Mouse (Mus musculus): ENCODE results near the gene Rpn1. TPM values are rescaled to one million over a fixed set of nuclear protein-coding genes. Genes with fewer than 3 reads are reported as not detected.

Rpn1 gene
- polyA plus RNA-seq, 1 experiment from 2014 or later, result 275 TPM

DNA sequence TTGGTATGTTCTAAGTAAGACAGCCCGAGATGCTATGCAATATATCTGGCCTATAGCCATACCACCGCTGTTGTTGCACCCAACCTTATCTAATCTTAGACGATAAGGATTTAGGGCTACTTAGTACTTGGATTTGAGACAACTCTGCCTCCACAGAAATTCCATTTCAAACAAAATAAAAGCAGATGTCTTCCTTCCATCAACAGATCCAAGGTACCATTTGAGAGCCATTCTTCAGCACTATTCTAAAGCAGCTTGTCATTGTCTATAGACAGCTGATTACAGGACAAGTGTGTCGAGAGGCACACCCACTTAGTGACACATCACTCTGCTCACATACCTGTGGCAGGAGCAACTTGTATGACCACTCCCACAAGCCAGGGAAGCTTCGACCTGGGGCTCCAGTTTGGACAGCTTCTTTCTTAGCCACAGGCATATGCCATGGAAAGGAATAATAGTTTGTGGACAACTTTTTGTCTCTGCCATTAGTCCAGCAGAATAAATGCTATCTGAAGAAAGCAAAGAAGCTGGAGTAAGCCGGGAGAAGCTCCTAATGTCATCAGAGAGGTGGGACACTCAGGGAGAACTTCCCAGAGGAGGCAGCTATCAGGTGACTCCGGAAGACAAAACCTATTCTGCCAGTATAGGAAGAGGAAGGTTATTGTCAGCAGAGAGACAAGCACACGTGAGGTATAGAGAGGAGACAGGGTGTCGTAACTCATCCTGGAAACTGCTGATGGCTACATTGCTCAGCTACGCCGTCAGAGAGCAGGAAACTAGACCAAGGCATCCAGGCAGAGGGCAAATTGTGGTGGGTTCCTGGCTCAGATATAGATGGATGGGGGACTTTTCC lies 30.8 kb upstream of the Rpn1 start:
- Histone ChIP-seq H3K4me3 (no peak overlapping the region), H3K27me3 (replicated peaks) (peaks cover 6% of the 10 kb centered on the region; the same call in 1 of the 2 replicates), H3K4me2 (replicated peaks) (no peak overlapping the region), H3K4me1 (no peaks in the 10 kb centered on the region), H3K9me3 (no peaks in the 10 kb centered on the region), H3K27ac (no peak overlapping the region), H3K9ac (no peak overlapping the region), H3K36me3 (no peaks in the 10 kb centered on the region)
- ATAC-seq (ENCODE audit: low FRiP score, low read depth), result no peak
- WGBS, result 71% methylated on average over 11 of the region's 11 CpGs

DNA sequence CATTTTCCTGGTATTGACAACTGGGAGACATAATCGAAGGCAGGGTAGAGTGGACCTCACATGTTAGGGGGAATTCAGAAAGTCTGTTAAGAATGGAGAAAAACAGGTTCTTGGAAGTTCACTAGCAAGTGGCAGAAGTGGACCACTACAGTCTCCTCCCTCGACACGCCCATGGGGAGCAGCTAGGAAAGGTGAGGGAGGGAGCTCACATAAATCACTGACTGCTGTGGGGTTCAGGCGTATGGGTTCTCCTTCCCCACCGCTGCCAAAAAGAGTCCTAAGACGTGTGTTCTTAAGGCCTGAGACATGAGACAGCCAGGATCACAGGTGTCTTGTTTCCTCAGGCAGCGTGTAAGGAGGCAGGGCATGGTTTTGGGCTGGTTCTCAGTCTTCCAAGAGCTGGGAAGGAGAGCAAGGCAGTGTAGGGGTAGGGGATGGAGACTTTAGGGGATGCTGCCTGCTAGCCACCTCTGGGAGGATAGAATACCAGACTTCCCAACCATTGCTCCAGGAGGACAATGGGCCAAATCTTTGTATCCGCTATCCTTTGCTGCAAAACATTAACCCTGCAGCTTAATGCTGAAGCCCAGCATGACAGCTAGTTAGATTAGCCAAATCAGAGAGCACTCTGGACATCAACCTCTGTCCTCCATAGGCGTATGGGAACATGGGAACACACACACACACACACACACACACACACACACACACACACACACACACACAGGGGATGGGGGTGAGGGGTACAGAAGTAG lies 30.0 kb upstream of the Rpn1 start:
- H3K4me2 ChIP-seq (replicated peaks), result no peak overlapping the region
- no peak overlapping the region for H3K4me3 ChIP-seq
- no peak overlapping the region for H3K27ac ChIP-seq
- H3K36me3 ChIP-seq, result no peaks in the 10 kb centered on the region
- H3K27me3 ChIP-seq (replicated peaks), result peaks cover 6% of the 10 kb centered on the region; the same call in 1 of the 2 replicates
- ATAC-seq (ENCODE audit: low FRiP score, low read depth), result no peak
- no peaks in the 10 kb centered on the region for H3K9me3 ChIP-seq
- WGBS, result 66% methylated on average over 9 of the region's 9 CpGs
- H3K4me1 ChIP-seq, result no peaks in the 10 kb centered on the region
- H3K9ac ChIP-seq, result no peak overlapping the region

DNA sequence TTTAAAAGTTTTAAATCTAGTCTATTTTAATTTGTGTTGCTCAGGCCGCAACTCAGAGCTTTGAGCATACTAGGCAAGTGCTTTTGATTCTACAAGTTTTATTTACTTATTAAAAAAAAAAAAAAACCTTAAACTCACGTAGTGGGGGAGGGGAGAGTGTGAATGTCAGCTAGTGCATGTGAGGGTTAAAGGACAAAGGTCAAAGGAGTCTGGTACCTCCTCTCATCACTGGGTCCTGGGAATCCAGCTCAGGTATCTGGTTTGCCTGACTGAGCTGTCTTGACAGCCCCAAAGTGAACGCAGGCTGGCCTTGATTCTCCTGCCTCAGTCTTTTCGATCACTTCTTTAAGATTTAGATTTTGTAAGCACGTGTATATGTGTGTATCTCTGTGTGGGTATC lies 28.6 kb upstream of the Rpn1 start:
- peaks cover 3% of the 10 kb centered on the region; the same call in 1 of the 2 replicates for H3K27me3 ChIP-seq (replicated peaks)
- no peaks in the 10 kb centered on the region for H3K9me3 ChIP-seq
- H3K36me3 ChIP-seq, result no peaks in the 10 kb centered on the region
- H3K4me3 ChIP-seq, result no peak overlapping the region
- 79% methylated on average over 5 of the region's 5 CpGs for whole genome bisulfite sequencing
- H3K4me2 ChIP-seq (replicated peaks), result no peak overlapping the region
- no peak overlapping the region for H3K27ac ChIP-seq
- H3K4me1 ChIP-seq, result no peaks in the 10 kb centered on the region
- no peak for ATAC-seq (ENCODE audit: low FRiP score, low read depth)
- no peak overlapping the region for H3K9ac ChIP-seq

DNA sequence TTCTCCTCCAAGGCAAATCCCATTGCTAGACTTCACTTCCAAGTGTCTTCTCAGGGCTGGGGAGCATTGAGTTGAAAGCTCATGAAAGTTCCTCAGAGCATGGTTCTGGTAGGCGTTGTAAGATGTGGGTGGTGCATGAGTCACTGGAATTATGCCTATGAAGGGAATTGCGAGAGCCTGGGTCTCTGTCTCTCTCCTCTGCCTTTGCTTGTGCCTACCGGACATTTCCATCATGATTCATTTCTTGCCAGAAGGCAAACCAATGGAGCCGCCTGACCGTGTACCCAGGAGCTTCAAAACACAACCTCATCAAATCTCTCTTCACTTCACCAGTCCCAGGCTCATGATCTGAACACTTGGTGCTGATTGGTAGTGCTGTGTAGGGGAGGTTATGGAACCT lies 27.4 kb upstream of the Rpn1 start:
- Histone ChIP-seq H3K4me2 (replicated peaks) (no peak overlapping the region), H3K36me3 (no peaks in the 10 kb centered on the region), H3K4me1 (no peaks in the 10 kb centered on the region), H3K9me3 (no peaks in the 10 kb centered on the region), H3K27me3 (replicated peaks) (peaks cover 3% of the 10 kb centered on the region; the same call in 1 of the 2 replicates), H3K27ac (no peak overlapping the region), H3K9ac (no peak overlapping the region), H3K4me3 (no peak overlapping the region)
- ATAC-seq (ENCODE audit: low FRiP score, low read depth), result no peak
- WGBS, result 87% methylated on average over 5 of the region's 5 CpGs

DNA sequence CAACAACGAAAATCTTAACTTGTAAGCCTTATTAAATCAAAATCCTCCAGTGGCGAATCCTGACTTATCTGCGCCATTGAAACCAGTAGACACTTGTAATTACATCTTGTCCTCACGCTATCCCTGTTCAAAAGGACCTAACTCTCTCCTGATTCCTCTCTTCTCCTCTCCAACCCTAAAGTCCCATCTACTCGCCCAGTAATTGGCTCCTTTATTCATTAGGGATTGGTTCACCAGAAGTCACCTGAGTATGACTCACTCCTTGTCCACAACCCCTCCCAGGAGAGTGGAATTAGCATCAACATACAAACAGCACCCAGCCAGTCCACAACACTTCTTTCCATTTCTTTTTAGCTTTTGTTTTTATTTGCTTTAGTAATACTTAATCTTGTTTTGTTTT lies 24.4 kb upstream of the Rpn1 start:
- 83% methylated on average over 5 of the region's 5 CpGs for WGBS
- H3K4me3 ChIP-seq, result no peak overlapping the region
- no peaks in the 10 kb centered on the region for H3K4me1 ChIP-seq
- no peaks in the 10 kb centered on the region; the same call in 1 of the 2 replicates for H3K27me3 ChIP-seq (replicated peaks)
- ATAC-seq (ENCODE audit: low FRiP score, low read depth), result no peak
- no peak overlapping the region for H3K4me2 ChIP-seq (replicated peaks)
- no peaks in the 10 kb centered on the region for H3K9me3 ChIP-seq
- H3K27ac ChIP-seq, result no peak overlapping the region
- H3K36me3 ChIP-seq, result no peaks in the 10 kb centered on the region
- H3K9ac ChIP-seq, result no peak overlapping the region

DNA sequence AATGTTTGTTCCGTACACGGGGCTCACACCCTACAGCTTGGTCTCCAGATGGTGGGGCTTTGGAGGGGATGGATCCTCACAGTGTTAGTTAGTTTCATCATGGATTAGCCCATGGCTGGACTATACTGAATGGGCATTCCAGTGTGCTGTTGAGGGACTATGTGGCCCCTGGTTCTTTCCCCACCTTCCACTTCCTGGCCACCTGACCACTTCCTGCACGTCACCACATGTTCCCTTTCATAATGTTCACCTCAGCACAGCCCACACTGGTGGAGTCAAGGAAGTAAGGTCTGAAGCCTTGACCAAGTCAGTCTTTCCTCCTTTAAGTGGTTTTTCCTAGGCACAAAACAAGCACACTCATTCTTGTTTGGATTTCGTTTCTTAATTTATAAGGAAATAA lies 23.7 kb upstream of the Rpn1 start:
- Histone ChIP-seq H3K36me3 (no peaks in the 10 kb centered on the region), H3K27me3 (replicated peaks) (no peaks in the 10 kb centered on the region; the same call in 1 of the 2 replicates), H3K4me1 (no peaks in the 10 kb centered on the region), H3K9me3 (no peaks in the 10 kb centered on the region), H3K27ac (no peak overlapping the region), H3K4me3 (no peak overlapping the region), H3K9ac (no peak overlapping the region), H3K4me2 (replicated peaks) (no peak overlapping the region)
- ATAC-seq (ENCODE audit: low FRiP score, low read depth), result no peak
- 87% methylated on average over 4 of the region's 4 CpGs for WGBS

DNA sequence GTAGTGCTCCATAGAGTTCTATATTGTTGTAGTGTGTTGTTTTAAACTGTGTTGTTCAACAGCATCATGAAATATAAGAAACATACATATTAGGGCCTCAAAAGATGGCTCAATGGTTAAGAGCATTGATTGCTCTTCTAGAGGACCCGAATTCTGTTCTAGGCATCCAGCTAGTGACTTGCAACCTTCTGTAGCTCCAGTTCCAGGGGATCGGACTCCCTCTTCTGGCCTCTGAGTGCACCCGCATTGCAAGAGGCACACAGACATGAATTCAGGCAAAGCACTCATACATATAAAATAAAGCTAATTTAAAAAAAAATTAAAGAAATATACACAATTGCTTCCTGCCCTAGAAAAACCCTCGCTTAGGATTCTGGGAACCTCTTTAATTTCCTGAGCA lies 22.9 kb upstream of the Rpn1 start:
- no peak for ATAC-seq (ENCODE audit: low FRiP score, low read depth)
- Histone ChIP-seq H3K4me2 (replicated peaks) (no peak overlapping the region), H3K27ac (no peak overlapping the region), H3K4me1 (no peaks in the 10 kb centered on the region), H3K9me3 (no peaks in the 10 kb centered on the region), H3K36me3 (no peaks in the 10 kb centered on the region), H3K9ac (no peak overlapping the region), H3K27me3 (replicated peaks) (no peaks in the 10 kb centered on the region; the same call in 1 of the 2 replicates), H3K4me3 (no peak overlapping the region)
- WGBS, result 83% methylated on average over 4 of the region's 4 CpGs

DNA sequence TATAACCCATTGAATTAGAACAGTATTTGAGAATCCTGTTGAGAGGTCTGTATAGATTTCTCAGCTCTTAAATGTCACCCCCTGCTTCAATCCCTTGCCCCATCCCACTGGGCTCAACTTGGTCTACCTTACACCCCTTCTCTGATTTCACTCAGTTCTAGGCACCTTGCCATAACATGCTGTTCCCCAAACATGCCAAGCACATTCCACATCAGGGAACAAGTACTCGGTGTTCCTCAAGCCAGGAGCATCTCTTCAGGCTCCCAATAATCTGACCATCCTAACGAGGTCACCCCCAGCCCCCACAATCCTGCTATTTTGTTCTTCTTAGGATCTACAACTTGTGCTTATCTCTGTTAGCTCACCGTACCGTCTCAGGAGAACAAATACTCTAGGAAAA lies 21.9 kb upstream of the Rpn1 start:
- H3K27me3 ChIP-seq (replicated peaks), result no peaks in the 10 kb centered on the region; the same call in 1 of the 2 replicates
- H3K9ac ChIP-seq, result no peak overlapping the region
- no peak overlapping the region for H3K4me2 ChIP-seq (replicated peaks)
- H3K36me3 ChIP-seq, result no peaks in the 10 kb centered on the region
- H3K4me3 ChIP-seq, result no peak overlapping the region
- ATAC-seq (ENCODE audit: low FRiP score, low read depth), result no peak
- H3K4me1 ChIP-seq, result no peaks in the 10 kb centered on the region
- no peaks in the 10 kb centered on the region for H3K9me3 ChIP-seq
- no peak overlapping the region for H3K27ac ChIP-seq
- 89% methylated on average over 4 of the region's 4 CpGs for WGBS

DNA sequence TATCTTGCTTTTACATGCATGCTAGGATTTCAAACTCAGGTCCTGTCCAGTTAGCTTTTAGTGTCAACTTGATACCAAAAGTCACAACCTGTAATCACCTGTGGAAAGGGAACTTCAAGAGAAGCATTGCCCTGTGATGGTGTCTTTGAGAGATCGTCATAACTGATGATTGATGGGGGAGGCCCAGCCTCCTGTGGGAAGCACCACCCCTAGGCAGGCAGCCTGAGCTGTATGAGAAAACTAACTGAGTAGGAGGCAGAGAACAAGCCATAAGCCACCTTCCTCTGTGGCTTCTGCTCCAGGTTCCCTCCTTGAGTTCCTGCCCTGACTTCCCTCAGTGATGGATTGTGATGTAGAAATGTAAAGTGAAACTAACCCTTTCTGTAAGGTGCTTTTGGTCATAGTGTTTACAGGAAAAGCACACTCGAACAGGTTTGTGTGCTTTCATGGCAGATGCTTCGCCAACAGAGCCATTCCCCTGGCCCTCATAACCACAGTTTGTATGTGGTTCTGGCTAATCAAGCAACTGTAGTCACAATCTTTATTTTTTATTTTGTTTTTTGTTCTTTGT lies 20.1 kb upstream of the Rpn1 start:
- Histone ChIP-seq H3K4me2 (replicated peaks) (no peak overlapping the region), H3K9ac (no peak overlapping the region), H3K27ac (no peak overlapping the region), H3K36me3 (no peaks in the 10 kb centered on the region), H3K9me3 (no peaks in the 10 kb centered on the region), H3K4me3 (no peak overlapping the region), H3K27me3 (replicated peaks) (no peaks in the 10 kb centered on the region), H3K4me1 (no peaks in the 10 kb centered on the region)
- ATAC-seq (ENCODE audit: low FRiP score, low read depth), result no peak
- 88% methylated on average over 3 of the region's 3 CpGs for WGBS

DNA sequence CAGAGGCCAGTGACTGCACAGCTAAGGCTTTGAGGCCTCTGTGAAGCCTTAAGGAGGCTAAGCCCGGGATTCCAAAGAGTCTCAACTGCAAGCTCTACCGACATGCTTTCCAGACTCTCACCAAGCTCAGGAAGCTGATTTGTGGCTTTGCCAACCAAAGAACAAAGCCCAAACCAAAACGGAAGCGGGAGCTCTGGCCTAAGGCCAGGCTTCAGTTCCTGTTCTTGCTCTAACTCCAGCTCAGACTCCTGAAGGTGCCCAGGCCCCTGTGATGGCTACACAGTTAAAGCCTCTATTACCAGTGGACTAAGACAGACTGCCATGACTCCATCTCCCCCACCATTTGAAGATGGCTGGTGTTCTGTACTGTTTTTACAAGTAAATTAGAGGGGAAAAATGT lies 19.2 kb upstream of the Rpn1 start:
- Histone ChIP-seq H3K27ac (no peak overlapping the region), H3K4me2 (replicated peaks) (no peak overlapping the region), H3K27me3 (replicated peaks) (no peaks in the 10 kb centered on the region), H3K36me3 (no peaks in the 10 kb centered on the region), H3K9ac (no peak overlapping the region), H3K9me3 (no peaks in the 10 kb centered on the region), H3K4me1 (no peaks in the 10 kb centered on the region), H3K4me3 (no peak overlapping the region)
- WGBS, result 68% methylated on average over 4 of the region's 4 CpGs
- ATAC-seq (ENCODE audit: low FRiP score, low read depth), result no peak

DNA sequence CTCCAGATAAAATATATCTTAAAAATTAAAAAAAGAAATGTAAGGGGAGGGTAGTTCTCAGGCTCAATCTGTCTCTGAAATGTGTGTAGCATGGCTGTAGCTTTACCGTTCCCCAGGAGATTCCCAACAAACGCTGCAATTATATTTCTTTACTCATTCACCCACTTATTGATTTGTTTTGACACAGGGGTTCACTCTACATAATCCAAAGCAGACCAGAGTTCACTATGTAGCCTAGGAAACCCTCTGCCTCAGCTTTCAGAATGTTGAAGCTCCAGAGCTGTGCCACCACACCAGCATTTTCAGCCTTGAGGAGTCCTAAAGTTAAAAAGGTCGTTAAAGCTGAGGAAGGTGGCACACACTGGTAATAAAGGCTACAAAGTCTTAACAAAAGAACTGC lies 18.3 kb upstream of the Rpn1 start:
- H3K36me3 ChIP-seq, result no peaks in the 10 kb centered on the region
- H3K27me3 ChIP-seq (replicated peaks), result no peaks in the 10 kb centered on the region
- ATAC-seq (ENCODE audit: low FRiP score, low read depth), result no peak
- no peaks in the 10 kb centered on the region for H3K4me1 ChIP-seq
- H3K27ac ChIP-seq, result no peak overlapping the region
- H3K9me3 ChIP-seq, result no peaks in the 10 kb centered on the region
- H3K9ac ChIP-seq, result no peak overlapping the region
- WGBS, result 60% methylated on average over 3 of the region's 3 CpGs
- H3K4me3 ChIP-seq, result no peak overlapping the region
- no peak overlapping the region for H3K4me2 ChIP-seq (replicated peaks)

DNA sequence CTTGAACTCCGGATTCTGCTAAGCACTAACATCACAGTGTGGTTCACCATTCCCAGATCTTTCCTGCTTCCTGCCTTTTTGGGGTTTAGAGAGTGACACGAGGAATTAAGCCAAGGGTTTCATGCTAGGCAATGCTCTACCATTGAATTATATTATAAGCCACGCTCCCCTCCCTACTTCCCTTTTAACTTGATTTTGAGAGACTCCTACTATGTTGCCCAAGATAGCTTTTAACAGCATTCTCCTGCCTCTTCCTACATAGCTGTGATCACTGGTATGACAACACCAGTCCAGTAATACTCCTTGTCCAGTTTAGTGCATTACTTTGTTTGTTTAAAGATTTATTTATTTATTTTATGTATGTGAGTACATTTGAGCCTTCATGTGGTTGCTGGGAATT lies 16.6 kb upstream of the Rpn1 start:
- Histone ChIP-seq H3K4me3 (no peak overlapping the region), H3K9ac (no peak overlapping the region), H3K27ac (no peak overlapping the region), H3K36me3 (no peaks in the 10 kb centered on the region), H3K9me3 (no peaks in the 10 kb centered on the region), H3K27me3 (replicated peaks) (no peaks in the 10 kb centered on the region), H3K4me1 (no peaks in the 10 kb centered on the region), H3K4me2 (replicated peaks) (no peak overlapping the region)
- 68% methylated on average over 3 of the region's 3 CpGs for WGBS
- ATAC-seq (ENCODE audit: low FRiP score, low read depth), result no peak
